Mouse (Mus musculus): ENCODE data around the gene H2-Oa.

The H2-Oa gene

DNA sequence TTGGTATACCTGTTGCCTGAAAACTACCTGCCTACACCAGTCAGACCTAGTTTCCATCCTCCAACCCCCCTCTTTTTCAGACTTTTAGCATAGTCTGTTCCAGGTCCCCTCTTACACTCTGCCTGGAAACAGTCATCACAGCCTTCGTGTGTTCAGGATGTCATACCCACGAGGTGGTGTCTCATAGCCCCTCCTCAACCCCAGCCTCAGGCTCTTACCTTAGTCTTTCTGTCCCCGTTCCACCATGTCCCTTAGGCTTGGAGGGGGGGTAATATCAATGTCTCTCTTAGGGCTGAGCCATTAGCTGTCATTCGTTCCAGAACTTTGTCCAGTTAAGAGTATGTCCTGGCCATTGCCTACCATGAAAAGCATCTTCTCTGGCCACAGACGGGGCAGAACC lies 9.0 kb downstream of the H2-Oa start:
- DNase-seq (ENCODE audit: low spot score): no peak

- DNase-seq (ENCODE audit: low spot score): peak; percentile 95
Observed at GRCm38 (mm10) chr17:34101604-34102032, 9.5 kb downstream of the H2-Oa start.

GRCm38 (mm10) chr17:34102831-34103230 lies 10.7 kb downstream of the H2-Oa start:
- no peak for DNase-seq (ENCODE audit: low spot score)

GRCm38 (mm10) chr17:34104804-34105203 lies 12.7 kb downstream of the H2-Oa start:
- no peak for DNase-seq (ENCODE audit: low spot score)

- DNase-seq (ENCODE audit: low spot score): no peak
Observed at GRCm38 (mm10) chr17:34106555-34106954, 14.4 kb downstream of the H2-Oa start.

DNA sequence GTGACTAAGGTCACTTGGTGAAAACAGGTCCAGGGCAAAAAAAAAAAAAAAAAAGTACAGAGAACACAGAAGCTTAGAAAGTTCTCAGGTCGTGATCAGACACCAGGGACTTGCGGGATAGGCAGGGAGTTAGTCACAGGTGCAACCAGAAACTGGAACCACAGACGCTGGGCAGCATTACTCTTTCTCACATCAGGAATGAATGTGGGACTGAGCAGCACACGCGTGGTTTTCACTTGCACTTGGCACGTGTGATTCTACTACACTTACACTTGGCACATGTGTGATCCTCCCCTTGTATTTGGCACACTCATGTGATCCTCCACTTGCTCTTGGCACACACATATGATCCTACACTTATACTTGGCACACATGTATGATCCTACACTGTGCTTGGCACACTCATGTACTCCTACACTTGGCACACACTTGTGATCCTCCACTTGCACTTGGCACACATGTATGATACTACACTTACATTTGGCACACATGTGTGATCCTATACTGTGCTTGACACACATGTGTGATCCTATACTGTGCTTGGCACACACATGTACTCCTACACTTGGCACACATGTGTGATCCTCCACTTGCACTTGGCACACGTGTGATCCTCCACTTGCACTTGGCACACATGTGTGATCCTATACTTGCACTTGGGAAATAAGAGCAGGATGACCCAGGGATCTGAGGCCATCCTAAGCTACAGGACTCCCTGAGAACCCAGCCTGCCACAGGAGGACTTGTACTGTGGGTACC lies 15.1 kb downstream of the H2-Oa start:
- no peak for DNase-seq (ENCODE audit: low spot score)

- no peak for DNase-seq (ENCODE audit: low spot score)
Observed at GRCm38 (mm10) chr17:34108460-34108859, 16.3 kb downstream of the H2-Oa start.

GRCm38 (mm10) chr17:34109038-34109805 lies 17.1 kb downstream of the H2-Oa start:
- DNase-seq (ENCODE audit: low spot score): no peak

DNA sequence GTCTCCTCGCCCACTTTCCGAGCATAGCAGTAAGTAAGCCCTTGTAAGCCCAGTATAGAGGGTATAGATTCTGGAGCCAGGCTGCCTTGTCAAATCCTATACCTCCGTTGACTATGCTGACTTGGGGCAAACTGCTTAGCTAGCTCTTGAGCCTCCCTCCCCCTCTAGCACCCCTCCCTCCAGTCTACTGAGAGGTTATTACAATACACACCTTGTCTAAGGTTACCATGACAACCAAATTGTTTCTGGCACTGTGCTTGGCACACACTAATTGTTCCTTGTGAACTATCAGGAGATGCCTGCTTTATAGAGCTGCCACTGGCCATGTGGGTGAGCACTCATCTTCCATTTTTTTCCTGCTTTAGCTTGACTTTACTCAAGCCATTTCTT lies 17.7 kb downstream of the H2-Oa start:
- peak; percentile 44 for DNase-seq (ENCODE audit: low spot score)

GRCm38 (mm10) chr17:34110309-34110708 lies 18.2 kb downstream of the H2-Oa start:
- no peak for DNase-seq (ENCODE audit: low spot score)

GRCm38 (mm10) chr17:34114114-34114513 lies 22.0 kb downstream of the H2-Oa start:
- DNase-seq (ENCODE audit: low spot score): no peak

- peak; percentile 47 for DNase-seq (ENCODE audit: low spot score)
Observed at GRCm38 (mm10) chr17:34116736-34117370, 24.7 kb downstream of the H2-Oa start.

DNA sequence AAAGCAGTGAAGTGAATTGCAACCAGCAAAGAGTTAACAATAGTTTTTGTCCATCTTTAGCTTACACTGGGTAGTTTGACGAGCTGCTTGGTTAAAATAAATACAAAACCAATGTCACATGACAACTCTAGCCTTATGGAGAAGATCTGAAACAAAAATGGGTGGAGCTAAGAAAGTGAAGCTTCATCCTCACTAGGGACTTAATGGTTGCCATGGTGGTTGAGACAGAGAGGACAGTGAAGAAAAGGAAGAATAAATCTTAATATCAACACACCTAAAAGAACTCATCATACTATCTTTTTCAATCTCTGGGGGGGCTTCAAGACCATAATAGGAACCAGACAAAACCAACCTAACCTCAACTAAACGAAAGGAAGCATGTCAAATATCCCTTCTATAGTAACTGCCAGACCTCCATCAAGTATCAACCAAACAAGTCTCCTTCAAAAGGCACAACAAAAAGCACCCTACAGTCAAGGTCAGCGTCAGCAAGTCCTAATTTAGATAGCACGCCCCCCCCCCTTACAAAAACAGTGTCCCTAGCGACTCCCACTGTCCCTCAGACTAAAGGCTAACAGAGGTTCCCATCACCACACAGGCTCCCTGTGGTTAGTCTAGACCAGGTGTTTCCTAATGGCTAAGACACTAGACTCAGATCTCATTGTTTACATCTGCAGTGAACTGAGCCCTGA lies 25.4 kb downstream of the H2-Oa start:
- peak; percentile 66 for DNase-seq (ENCODE audit: low spot score)

GRCm38 (mm10) chr17:34118113-34118872 lies 26.2 kb downstream of the H2-Oa start:
- DNase-seq (ENCODE audit: low spot score): peak; percentile 64

- no peak for DNase-seq (ENCODE audit: low spot score)
Observed at GRCm38 (mm10) chr17:34118873-34119248, 26.7 kb downstream of the H2-Oa start.

DNA sequence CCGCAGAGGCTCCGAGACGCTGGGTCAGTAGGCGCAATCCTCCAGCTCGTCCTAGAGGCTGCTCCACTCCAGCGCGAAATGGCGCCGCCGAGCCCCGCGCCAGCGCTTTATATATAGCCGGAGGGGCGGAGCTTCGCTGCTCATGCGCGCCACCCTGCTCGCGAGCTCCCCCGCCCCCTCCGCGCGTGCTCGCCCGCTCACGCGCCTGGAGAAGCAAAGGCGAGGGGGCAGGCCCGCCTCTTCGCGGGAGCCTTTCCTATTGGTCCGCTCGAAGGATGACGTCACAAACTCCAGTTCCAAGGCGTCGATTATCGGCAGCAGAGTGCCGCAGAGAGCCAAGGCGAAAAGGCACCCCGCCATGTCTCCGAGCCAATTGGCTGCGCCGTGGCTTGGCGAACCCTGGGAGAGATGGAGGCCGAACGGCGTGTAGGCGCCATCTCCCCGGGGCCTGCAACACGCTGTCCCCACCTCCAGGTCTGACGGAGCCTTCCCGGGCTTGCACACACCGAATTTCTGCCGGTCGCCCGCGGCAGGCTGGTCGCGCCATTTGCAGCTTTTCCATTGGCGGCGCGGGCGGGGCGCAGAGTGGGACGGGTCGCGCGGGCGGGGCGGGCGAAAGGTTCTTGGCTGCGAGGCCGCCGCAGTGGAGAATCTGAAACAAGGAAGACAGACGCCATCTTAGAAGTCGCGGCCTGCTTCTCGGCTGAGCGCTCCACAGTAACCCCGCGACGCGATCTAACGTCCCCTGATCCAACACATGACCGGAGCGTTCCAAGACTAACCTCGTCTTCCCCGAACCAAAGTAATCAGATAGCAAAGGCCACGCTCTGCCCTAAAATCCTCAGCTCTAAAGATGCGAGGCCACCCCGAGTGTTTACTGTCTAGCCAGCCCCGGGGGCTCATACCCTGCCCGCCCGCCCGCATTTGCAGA lies 27.4 kb downstream of the H2-Oa start, which contains the start of gene H2-DMa:
TSS of gene H2-DMa (plus strand) at position 293 of the 931 bp plus-strand sequence.
- peak; percentile 99 for DNase-seq (ENCODE audit: low spot score)

DNA sequence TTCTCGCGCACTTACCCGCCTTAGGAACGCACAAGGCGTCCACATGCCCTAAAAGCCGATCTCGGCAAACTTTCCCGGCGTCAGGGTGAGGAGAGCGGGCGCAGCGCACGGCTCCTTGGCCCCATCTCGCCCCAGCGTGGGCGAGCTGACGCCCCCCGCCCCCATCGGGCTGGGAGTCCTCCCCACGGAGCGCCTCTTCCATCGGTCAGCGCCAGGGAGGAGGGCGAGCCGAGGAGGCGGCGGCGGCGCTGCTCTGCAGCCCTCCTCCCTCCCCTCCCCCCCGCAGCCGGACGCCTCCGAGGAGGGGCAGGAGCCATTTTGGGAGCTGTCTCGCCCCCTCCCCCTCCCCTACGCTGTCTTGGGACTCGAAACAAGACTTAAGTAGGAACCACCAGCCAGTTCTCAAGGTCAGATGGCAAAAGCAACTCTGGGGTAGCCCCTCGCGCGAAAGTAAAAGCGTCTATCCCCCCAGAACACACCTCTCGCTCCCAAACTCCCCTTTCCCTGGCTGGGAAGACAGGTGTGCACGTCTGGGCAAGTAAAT lies 28.1 kb downstream of the H2-Oa start:
- peak; percentile 84 for DNase-seq (ENCODE audit: low spot score)

DNA sequence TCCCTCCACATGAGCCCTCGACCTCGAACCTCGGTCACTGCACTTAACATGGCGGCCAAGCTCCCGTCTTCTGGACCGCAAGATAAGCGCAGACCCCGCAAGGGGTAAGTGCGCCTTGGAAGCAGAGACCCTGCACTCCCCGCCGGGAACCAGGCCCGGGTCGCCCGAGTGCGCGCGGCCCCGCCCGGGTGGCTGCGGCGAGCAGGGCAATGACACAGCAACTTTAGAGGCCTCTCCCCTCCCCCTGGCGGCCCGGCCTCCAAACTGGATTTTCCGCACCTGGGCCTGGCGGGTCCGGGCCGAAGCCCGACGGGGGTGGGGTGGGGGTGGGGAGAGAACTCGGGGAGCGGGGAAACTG lies 28.7 kb downstream of the H2-Oa start:
- no peak for DNase-seq (ENCODE audit: low spot score)

DNA sequence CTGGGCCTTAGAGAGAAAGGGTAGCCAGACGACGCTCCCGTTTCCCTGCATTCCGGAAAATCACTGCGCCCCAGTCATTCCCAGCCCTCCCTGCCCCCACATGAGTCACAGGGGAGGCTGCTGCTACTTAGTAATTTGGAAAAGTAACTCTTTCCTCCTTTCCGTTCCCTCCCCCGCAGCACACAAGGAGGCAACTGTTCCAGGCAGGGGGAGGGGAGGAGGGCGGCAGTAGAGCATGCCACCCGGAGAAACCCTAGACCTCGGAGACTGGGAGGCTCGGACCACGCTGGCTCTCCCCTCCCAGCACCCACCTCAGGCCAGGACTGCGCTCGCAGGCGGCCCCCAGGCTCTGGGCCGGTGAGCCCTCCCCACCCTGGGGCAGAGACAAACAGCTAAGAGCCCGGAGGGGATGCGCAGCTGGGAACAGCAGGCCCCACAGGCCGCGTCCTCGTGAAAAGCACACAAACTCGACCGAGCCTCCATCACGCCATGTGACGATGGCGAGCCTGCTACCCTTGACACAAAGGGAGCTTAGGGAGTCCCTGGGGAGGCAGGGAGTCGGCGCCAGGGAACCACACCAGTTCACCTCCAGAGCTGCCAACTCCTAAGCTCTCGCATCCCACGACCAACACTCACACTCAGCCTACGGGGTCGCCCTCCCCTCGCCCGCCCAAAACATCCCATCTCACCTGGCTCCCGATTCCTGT lies 29.2 kb downstream of the H2-Oa start:
- peak; percentile 92 for DNase-seq (ENCODE audit: low spot score)

GRCm38 (mm10) chr17:34121879-34122187 lies 29.7 kb downstream of the H2-Oa start:
- peak; percentile 81 for DNase-seq (ENCODE audit: low spot score)
